Mouse (Mus musculus): ENCODE results near the gene Mum1l1.
"Not testable (repeated sequence)": the region's sequence is repeated elsewhere in the genome, so short reads cannot be mapped to it uniquely, and the experiment has no call there.

The Mum1l1 gene

GRCm38 (mm10) chrX:139209829-139210225, at the start of gene Mum1l1:
Mum1l1 (plus strand) TSS chrX:139210042.
- peak; percentile 70 for DNase-seq (ENCODE audit: low spot score)

DNA sequence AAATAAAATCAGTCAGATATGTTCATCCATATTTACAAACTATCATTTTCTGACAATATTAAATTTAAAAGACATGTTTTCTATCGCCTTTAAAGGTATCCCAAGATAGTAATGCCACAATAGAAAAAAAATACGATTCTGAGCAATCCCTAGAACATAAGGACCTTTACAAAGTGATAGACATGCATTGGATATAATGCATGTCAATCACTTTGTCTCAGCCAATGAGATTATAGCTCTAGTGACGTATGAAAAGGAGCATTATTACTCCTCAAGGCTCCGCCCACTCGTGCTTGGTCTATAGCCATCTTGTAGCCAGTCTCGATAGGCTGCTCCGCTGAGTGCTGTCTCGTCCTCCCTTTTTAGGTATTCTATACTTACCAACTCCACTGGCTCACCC, 30.9 kb upstream of the Mum1l1 start, which contains the start of gene 4933428M09Rik:
TSS of gene 4933428M09Rik (plus strand) at position 301 of the 400 bp plus-strand sequence.
- no peak for DNase-seq (ENCODE audit: low spot score)

DNA sequence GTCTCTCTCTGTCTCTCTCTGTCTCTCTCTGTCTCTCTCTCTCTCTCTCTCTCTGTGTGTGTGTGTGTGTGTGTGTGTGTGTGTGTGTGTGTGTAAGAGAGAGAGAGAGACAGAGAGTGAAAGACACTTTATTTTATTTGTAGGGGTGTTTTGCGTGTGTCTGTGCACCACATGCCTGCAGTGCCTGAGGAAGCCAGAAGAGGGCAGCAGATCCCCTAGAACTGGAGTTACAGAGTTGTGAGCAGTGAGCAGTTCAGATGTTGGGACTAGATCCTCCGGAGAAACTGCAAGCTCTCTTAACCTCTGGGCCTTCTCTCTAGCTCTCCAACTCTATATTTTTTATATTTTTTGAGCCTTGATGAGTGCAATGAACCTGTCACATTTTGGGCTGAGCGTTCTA, 18.3 kb upstream of the Mum1l1 start:
- DNase-seq (ENCODE audit: low spot score): not testable (repeated sequence)

- no peak for DNase-seq (ENCODE audit: low spot score)
Measured at GRCm38 (mm10) chrX:139194572-139195279, 15.1 kb upstream of the Mum1l1 start.

DNA sequence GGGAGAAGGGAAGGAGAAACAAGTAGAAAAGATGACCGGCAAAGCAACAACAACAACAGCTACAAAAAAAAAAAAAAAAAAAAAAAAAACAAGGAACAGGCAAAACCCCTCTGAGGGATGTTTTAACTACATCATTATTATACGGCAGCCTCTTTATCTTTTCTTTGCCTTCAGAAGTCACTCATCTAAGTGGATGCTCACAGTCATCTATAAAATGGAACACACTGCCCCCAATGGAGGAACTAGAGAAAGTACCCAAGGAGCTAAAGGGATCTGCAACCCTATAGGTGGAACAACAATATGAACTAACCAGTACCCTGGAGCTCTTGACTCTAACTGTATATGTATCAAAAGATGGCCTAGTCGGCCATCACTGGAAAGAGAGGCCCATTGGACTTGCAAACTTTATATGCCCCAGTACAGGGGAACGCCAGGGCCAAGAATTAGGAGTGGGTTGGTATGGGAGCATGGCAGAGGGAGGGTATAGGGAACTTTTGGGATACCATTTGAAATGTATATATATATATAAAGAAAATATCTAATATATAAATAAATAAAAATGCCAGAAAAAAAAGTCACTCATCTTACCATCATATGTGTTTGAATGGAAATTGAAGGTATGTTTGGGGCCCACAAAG, 532 bp upstream of the Mum1l1 start:
- DNase-seq (ENCODE audit: low spot score): not testable (repeated sequence)

- DNase-seq (ENCODE audit: low spot score): no peak
Measured at GRCm38 (mm10) chrX:139214765-139215164, 4.9 kb downstream of the Mum1l1 start.

DNA sequence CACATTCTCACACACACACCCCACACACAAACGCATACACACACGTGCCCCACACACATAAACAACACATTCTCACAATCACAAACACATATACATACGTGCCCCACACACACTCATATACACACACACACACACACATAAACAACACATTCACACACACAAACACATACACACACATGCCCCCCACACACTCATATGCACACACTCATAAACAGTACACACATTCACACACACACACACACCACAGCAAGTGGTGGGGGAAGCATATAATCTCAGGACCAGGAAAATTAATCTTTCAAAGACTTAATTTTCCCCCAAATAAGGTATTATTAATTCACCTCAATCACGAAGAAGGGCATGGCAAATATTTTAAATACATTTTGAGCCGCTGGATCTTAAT, 6.6 kb downstream of the Mum1l1 start:
- no peak for DNase-seq (ENCODE audit: low spot score)

GRCm38 (mm10) chrX:139216991-139217593, 7.2 kb downstream of the Mum1l1 start:
- peak; percentile 81 for DNase-seq (ENCODE audit: low spot score)

DNA sequence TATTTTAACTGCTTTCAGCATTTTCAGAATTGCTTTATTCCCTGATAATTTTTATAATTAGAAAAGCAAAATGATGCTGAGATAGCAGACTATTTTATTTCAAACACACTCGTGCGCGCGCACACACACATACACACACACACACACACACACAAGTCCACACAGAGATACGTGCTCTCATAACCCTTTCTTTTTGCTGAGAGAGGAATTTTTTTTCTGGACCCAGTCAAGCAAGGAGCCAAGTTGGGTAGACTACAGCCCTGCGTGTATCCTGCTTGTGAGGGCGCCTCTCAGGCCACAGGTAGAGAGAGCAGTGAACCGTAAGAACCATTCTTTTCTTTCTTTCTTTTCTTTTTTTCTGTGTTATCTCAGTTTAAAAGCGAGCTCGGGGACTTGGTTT, 7.9 kb downstream of the Mum1l1 start:
- no peak for DNase-seq (ENCODE audit: low spot score)

DNA sequence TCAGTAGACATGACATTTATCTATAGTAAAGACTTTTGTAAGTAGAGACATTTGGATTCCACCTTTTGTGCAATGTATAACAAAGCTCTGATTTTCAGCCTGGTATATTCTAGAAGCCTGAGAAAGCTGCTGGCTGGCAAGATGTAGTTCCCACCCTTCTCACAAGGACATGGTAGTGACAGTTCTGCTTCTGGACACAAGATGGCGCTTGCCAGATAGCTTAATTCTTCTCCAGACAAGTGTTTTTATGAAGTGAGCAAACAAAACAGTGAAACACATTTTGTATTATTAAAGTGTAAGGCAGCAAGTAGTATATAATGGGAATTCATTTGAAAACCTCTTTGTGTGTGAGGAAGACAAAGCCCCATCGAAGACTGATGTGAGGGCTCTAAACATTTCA, 9.2 kb downstream of the Mum1l1 start:
- DNase-seq (ENCODE audit: low spot score): peak; percentile 67

GRCm38 (mm10) chrX:139220830-139221229, 11.0 kb downstream of the Mum1l1 start:
- no peak for DNase-seq (ENCODE audit: low spot score)

DNA sequence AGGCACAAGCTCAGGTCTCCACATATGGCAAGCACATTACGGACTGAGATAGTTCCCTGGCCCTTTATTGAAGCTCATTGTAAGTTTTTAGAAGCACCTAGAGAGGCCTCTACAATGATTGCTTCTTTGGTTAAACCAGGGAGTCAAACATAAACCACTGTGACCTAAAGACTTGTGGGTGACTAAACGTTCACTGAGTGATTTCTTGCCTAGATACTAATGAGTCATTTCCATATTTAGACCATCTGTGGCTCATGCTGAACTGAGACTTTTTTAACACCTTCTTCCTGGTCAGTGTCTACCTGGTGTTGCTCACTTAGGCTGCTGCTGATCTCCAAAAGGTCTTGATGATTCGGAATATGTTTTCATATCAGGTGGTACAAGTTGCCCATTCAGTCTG, 12.1 kb downstream of the Mum1l1 start:
- no peak for DNase-seq (ENCODE audit: low spot score)

GRCm38 (mm10) chrX:139231143-139231542, 21.3 kb downstream of the Mum1l1 start:
- DNase-seq (ENCODE audit: low spot score): peak; percentile 80

DNA sequence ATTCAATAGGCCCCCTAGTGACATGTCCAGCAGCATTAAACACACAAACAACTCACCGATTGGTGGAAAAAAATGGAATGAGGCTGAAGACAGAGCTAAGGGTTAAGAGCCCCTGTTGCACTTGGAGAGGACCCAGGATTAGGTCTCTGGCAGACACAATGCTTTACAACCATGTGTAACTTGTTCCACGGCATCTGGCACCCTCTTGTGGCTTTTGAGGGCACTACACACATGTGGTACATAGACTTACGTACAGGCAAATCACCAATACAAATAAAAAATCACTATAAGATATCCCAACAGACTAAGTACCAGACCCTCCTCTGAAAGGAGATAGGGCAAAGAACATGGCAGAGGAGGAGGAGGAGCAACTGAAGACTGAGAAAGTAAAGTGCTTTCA, 37.5 kb downstream of the Mum1l1 start:
- DNase-seq (ENCODE audit: low spot score): peak; percentile 12

DNA sequence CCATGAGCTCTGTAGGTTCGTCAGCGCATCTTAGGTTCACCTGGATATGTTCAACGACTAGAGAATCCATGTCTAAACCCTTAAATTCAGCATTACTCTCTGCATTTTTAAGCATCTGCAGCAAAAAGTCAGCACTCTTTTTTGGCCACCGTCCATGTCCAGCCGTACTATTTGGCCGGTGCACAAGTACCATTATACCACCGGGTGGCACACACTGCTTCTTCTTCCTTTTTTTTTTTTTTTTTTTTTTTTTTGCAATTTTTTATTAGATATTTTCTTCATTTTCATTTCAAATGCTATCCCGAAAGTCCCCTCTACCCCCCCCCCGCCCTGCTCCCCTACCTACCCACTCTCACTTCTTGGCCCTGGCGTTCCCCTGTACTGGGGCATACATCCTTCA, 47.2 kb downstream of the Mum1l1 start:
- no peak for DNase-seq (ENCODE audit: low spot score)

DNA sequence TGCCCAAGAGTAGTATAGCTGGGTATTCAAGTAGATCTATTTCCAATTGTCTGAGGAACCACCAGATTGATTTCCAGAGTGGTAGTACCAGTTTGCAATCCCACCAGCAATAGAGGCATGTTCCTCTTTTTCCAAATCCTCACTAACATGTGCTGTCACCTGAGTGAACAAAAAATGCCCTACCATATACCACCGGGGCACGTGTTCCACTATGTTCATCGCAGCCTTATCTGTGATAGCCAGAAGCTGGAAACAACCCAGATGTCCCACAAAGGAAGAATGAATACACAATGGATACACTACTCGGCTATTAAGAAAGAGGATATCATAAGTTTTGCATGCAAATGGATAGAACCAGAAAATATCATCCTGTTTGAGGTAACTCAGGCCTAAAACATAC, 72.1 kb downstream of the Mum1l1 start:
- DNase-seq (ENCODE audit: low spot score): no peak
